Mouse (Mus musculus) cerebral cortex, adult 2 months (tissue): Measurements from ENCODE around the gene Dab2ip.

Experiments
- WGBS: fragments of 180-500 bp; shearing (Covaris S2); methylation state at CpG from one replicate; pipeline ENCODE4 v1.1.7; 2018; 5-methylcytosine and 5-hydroxymethylcytosine counted together

Dab2ip gene

DNA sequence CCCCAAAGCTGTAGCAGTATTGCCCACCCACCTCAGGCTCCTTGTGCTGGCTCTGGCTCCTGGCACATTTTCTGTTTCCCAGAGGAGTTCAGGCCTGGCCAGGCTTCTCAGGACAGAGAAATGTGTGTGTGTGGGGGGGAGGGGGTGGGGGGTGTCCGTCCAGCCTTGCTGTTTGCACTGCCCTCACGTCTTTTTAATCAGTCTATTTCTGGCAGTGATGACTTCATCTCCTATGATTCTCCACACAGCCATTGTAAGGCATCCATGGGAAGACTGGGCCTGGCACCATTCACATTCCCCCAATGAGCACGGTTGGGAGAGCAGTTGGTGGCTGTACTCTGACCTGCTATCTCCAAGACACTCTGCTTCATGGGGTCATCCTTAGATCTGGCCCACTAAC, 125.9 kb downstream of the Dab2ip start:
- WGBS = 9% methylated on average over 3 of the region's 3 CpGs

DNA sequence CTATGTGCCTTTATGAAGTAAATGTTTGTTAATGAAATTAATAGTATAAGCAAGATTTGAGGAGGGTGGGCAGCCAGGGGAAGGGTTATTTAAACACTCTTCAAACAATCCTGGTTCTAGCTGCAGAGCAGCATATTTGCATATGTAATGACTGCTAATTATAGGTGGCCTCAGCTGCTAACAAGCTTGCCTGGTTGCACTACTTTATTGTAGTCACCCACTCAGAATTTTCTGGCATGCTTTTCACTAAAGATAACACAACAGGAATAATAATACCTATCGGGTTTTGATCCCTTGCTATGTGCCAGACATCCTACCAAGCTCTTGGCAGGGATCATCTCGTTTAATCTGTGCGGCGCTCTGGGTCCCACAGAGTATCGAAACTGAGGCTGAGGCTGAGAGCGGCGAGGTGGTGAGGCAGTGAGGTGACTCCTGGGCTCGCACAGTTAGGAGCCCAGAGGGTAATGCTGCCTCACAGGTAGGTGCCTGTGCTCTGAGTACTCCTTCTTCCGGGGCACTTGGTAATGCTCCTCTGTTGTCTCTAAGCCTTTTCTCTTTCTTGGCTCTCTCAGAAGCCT, 126.8 kb downstream of the Dab2ip start:
- 25% methylated on average over 9 of the region's 9 CpGs for WGBS

DNA sequence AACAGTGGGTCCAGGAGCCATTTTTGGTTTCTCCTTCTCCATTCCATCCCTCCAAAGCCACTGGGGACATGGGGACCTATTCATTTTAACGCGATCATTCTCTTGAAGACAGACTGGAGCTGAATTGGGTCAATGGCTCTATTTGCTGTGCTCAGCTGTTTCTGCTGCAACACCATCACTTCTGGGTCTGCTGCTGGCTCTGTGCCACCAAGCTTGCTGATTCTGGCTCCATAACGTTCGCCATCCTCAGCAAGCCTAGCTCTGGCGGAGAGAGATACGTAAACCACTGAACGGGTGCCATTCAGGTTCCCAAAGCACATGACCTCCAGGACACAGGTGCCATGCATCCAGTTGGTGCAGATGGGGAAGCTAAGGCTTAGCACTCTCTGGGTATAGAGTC, 128.0 kb downstream of the Dab2ip start:
- 49% methylated on average over 7 of the region's 7 CpGs for WGBS

DNA sequence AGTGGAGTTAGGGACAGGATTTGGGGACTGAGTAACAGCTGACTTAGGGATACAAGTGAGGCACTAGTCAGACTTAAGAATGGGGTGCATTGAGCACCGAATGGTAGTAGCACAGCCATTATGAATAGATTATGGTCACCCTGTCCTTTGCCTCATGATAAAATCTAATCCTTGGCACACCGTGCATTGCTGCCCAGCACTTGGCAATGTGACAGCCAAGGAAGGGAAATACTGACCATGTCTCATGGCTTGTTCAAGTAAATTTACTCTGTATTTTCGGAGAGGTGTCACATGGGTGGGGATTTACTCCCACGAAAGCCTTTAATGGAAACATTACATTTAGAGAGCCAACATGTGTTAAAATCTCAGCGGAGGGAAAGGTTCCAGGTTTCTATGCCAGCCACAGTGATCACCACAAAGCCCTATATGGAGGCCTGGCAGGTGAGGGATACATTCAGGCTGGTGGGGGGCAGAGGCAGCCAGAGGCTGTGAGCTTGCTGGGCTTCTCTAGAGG, 129.5 kb downstream of the Dab2ip start:
- WGBS = 42% methylated on average over 5 of the region's 5 CpGs

DNA sequence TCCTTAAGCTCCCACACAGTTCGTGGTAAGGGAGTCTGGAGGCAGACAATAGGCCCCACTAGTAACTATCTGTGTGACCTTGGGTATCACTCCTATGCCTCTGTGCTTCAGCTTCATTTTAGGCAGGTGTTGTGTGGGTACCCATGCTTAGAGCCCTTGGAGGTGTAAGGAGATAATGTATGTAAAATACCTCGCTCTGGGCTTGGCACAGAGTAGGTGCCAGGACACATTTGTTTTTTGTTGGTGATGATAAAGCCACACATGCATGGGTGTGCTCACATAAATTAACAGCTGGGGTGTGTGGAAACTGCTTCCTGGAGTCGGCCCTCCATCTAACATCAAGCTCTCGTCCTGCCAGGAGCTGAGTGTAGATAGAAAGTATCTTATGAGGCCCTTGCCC, 130.1 kb downstream of the Dab2ip start:
- 41% methylated on average over 4 of the region's 4 CpGs for WGBS

DNA sequence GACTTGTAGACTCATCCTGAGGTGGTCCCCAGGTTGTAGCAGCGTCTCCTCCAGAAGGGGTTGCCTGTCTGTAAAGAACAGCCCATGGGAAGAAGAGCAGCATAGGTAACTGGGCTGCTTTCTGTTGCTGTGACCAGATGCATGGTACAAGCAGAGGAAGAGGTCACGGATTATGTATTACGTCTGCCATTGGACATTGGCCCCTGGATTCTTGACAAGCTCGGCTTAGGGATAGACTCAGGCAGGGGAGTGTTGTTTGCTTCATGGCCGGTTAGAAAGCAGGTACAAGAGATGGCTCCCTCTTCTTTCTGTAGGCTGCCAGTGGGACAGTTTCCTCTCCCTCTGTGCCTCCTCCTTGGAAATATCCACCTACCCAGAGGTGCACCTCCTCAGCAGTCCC, 130.5 kb downstream of the Dab2ip start:
- WGBS = 91% methylated on average over 5 of the region's 5 CpGs

DNA sequence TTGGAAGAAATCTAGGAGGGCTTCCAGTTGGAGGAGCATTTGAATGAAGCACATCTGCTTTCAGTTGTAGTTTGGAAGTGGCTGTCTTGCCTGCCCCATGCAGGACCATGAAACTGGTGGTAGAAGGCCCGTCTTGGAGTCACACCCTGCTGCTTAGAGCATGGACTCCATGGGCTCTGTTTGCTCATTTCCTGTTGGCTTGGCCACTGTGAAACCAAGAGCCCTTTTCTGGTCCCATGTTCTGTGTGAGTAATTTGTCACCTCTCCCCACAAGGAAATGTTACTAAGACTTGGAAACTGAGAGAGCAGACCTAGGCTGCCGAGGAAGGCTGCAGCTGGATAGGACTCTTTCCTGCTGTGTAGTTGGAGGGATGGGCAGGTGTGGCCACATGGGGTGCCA, 131.8 kb downstream of the Dab2ip start:
- 53% methylated on average over 2 of the region's 2 CpGs for WGBS

DNA sequence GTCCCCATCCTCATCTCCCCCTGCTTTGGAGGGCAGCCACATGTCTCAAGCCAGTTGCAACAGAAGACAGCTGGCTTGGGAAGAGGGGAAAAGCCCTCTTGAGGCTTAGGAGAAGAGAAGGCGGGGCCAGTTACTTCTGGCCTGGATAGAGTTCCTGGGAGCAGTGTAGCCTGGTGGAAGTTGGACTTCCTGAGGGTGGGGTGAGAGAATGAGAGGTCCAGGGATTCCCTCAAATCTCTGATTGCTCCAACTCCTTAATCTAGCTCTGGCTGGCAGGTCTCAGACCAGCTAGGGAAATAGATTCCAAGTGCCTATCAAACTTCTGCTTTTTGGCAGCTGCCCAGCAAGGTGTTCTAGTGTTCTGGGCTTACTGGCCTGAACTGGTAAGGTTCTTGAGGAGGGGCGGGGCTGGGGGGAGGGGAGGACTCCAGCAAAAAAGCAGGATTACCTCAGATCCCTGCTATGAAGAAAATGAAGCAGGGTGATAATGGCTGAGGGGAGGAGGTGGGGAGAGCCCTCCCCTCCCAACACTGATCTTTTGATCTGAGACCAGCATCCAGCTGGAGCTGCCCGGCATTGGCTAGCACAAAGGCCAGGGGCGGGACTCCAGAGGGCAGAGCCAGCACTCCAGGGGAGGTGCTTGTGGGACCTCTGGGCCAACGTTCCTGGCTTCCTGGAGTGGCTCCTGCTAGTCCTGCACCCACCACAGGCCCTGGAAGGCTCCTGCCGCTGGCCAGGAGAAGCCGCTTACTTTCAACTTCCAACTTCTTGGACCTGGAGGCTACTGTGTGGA, 133.4 kb downstream of the Dab2ip start:
- WGBS = 35% methylated on average over 7 of the region's 7 CpGs

DNA sequence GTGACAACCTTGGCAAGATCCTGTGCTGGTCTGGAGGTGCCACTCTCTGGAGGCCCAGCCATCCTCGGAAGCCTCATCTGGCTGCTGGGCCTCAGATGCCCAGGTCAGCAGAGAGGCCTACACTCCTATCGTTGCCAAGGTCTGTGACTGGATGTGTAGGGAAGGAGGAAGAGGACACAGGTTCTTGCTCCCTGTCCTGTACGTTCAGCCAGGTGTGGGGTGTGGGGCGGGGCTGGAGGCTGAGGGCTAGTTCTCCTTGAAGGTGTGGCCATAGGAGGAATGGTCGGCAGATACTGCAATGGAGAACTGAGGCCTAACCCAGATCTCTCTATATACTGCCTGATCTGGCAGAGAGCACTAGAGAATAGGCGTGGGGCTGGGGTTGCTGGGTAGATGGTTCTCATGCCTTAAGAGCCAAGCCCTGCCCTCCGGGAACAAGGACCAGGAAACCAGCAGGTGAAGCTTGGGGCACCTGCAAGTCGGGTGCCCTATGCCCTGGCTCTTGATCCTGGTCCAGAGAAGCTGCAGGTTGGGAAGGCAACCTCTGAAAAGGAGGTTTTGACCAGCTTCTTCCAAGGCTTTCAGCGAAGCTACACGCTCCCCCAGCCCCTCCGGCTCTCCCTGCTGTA, 134.3 kb downstream of the Dab2ip start:
- 75% methylated on average over 11 of the region's 11 CpGs for WGBS

DNA sequence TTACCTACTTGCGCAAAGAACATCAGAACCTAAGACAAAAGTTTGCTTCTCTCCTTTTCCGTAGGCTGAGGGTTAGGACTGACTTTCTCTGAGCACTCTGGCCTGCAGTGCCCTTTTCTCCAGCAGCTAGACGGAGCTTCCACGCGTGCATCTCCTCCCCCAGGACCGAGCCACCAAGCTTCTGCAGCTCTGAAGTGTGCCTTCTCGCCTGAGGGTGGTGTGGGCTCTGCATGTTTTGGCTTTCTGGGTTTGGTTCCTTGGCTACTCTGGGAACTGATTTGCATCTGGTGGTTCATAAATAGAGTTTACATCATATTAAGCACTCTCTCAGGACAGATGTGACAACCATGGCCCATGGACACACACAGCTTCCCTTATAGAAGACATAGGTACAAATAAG, 135.0 kb downstream of the Dab2ip start:
- 38% methylated on average over 7 of the region's 7 CpGs for WGBS

DNA sequence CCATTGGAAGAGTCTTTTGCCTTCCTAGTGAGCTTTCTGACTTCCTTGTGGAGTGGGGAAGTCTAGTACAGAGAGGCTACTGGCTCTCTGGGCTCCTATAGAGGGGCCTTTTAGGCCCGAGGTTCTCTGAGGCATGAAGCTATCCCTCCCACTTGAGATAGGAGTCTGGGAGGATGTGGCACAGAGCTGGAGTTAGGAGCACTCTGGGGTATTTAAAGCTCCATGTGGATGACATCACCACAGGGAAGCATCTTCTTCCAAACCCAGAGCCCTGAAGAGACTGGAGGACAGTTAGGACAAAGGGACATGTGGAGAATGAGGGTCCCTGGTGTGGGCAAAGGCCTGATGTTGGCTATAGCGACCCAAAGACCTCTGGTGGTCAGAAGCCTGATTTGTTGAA, 136.0 kb downstream of the Dab2ip start:
- WGBS = 51% methylated on average over 2 of the region's 2 CpGs

DNA sequence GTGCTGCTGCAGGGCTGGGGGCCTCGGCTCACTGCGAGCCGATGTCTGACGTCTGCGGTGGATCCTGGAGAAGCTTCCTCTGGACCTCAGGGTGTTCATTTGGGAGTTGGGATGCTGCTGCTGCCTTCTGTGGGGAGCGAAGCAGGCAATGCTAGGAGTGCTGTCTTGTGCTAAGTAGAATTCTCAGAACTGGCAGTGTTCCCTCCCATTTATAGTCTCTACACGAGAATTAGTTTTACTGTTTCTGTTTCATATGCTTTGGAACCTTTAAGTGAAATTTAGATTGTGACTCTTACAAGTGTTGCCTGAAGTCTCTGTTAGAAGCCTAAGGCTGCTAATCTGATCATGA, 138.1 kb downstream of the Dab2ip start:
- 26% methylated on average over 7 of the region's 7 CpGs for WGBS

DNA sequence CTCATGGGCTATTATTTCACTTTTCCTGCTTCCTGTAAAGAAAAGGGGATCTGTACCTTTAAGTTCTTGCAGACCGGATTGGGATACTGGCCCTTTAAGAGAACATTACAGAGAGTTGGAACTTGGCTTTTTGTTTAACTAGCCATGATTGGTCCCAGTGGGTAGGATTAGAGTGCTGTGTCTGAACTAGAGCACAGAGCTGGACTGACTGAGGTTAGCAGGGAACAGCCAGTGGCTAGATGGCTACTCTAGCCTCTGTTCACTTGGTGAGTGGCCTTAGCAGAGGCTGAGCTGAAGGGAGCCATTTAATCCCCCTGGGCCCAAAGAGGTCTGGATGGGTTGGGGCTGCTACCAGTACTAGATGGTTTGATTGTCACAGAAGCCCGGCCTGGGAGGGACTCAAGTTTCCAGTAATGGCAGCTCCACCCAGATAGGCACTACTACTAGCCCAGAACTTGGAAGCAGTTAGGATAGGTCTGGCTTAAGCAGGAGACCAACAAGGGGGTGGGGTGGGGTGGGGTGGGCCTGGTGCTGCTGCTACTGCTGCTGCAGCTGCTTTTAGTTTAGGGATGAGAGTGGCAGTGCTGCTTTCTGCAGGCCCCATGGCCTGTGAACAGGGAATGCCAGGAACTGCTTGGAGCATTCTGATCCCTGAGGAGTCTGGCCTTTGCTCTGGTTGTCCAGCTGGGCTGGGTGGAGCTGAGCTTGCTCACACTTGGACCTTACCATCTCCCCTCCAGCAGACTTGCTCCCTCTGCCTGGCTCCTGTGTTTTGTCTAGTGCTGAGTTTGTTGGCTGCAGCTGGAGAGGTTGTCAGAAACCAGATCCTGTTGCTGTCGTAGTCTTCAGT, 138.7 kb downstream of the Dab2ip start:
- WGBS = 28% methylated on average over 3 of the region's 3 CpGs

DNA sequence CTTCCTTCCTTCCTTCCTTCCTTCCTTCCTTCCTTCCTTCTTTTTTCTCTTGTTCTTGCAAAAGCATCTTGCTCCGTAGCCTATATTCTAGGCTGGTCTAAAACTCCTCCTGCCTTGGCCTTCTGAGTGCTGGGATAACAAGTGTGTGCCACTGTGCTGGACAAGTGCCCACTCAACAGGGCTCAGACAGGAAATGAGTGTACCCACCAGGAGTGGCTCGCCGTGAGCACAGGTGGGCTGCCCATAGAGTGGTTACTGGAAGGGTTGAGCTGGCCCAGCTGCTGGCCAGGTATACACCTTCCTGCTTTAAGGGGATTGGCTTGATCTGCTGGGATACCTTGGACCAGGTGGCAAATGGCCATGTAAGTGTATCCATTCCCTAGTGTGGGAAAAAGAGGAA, 139.7 kb downstream of the Dab2ip start:
- WGBS = 65% methylated on average over 3 of the region's 3 CpGs

DNA sequence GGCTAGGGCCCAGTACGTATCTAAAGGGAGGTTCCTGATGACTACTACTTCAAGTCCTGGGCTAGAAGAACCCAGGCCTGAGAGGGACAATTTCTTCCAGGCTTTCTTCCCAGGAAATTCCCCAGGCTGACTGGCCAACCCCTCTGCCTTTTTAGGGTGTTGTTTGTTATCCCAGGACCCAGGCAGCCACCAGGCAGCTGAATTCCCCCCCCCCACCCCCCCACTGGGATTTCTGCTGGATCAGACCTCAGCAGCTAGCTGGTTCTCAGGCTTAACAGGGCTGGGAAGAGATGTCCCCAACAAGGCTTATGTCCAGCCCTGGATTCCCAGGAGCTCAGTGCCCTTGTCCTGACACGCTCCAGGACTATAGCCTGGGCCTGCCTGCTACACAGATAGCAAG, 142.9 kb downstream of the Dab2ip start:
- WGBS = 74% methylated on average over 2 of the region's 2 CpGs

DNA sequence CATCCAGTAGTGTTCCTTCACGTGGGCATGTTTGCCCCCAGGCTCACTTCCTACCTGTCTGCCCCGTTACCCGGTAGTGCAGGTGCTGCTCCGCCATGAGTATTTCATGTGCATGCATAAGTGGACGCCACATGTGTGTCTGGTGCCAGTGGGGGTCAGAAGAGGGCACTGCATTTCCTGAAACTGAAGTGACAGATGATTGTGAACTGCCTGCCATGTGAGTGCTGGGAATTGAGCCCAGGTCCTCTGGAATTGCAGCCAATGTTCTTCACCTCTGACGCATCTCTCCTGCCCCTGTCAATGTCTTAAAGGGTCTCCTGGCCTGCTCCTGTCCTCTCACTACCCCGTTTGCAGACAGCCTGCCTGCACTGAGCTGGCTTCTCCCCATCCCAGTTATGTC, 143.9 kb downstream of the Dab2ip start:
- 88% methylated on average over 7 of the region's 7 CpGs for WGBS

DNA sequence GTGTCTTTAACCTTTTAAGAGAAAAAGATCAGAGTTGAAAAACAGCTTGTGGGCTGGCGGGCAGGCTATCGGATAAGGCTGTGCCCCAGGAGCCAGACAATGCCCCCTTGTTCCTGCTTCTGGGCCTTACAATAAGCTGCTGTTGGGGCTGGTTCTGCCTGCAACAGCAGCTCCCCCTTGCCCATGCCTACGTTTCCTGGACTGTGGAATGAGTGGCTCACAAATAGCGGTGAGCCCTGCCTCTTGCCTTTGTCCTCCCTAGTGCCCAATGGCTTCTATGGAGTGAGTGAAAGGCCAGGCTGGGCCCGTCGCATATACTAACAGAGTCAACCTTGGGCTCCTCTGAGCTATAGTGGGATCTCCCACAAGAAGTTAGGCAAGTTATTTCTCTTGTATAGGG, 144.5 kb downstream of the Dab2ip start:
- 62% methylated on average over 6 of the region's 6 CpGs for WGBS

DNA sequence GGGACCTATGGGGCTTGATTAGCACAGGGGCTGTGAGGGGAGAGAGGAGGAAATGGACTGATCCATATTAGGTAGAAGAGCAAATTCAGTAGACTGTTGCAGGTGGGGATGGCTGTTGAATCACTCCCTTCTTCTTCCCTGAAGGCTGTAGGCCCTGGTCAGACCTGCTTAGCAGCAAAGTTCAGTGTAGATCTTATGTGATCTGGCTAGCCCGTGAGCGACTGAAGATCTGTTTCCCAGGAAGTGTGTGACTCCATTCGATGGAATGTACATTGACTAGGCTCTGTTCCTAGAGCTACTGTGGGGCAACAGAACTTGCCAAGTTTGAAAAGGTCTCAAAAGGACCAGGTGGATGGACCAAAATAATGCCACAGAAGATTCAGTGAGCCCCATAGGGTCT, 145.2 kb downstream of the Dab2ip start:
- 82% methylated on average over 3 of the region's 3 CpGs for WGBS

DNA sequence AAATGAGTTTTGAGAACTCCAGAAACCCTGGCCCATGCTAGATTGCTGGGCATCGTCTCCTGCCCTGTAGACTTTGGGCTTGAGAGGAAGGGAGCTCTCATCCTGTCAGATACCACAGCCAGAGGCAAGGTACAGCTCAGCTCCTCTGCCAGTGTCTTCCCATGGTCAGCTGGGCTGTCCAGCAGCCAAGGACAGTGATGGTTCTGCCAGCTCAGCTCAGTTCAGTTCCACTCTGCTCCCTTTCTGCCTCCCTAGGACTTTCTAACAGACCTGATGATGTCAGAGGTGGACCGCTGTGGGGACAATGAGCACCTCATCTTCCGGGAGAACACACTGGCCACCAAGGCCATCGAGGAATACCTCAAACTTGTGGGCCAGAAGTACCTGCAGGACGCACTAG, 154.5 kb downstream of the Dab2ip start:
- WGBS = 92% methylated on average over 5 of the region's 5 CpGs

DNA sequence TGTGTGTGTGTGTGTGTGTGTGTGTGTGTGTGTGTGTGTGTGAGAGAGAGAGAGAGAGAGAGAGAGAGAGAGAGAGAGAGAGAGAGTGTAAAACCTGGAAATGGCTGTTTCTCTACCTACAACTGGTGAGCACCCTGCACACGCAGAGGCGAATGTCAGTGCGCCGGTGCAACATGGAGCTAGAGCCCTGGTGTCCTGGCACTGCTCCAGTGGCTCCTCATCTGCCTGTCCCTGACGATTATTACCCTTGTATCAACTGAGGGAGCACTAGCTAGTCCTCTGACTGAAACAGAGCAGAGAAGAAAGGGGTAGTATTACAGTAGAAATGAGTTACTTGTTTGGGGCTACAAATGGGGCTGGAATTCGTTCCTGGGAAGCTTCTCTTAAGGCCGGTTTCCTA, 155.4 kb downstream of the Dab2ip start:
- WGBS = 73% methylated on average over 7 of the region's 7 CpGs

DNA sequence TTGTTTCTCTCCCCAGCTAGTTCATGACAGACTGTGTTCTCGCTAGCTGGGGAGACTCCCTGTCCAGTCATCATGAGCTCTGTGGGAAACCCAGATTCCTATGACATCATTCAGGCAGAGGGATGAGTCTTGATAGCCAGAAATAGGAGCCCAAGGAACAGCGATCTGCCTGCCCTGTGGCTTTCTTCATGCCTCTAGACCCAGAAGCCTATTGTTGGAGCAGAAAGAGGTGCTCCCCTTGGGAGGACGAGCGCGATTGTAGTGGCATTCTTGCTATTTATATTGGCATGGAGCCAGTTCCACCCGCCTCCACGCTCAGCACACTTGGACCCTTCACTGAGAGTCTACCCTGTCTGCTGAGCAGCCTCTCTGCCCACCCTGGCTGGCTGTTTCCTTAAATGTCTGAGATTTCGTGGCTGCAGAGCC, 156.7 kb downstream of the Dab2ip start:
- 21% methylated on average over 8 of the region's 8 CpGs for WGBS

DNA sequence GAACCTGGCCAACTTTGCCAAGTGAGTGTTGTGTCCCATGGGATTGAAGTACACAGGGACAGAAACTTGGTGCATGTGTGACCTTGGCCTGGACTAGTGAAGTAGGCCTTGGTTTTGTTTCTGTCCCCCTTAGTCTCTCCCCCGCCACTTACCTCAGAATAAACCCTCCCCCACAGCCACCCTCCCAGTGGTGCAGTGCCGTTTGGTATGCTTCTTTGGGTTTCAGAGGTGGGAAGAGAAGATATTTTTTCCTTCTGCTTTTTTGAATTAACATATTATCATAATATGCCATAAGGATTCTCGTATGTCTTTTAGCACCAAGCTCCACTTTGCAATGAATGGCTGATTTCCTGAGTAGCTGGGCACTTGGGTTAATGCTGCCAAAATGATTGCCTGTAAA, 157.4 kb downstream of the Dab2ip start:
- 48% methylated on average over 3 of the region's 3 CpGs for whole genome bisulfite sequencing
